Mouse (Mus musculus) heart, postnatal 36 days (tissue): ENCODE measurements around the gene Cd44. TPM values are rescaled to one million over a fixed set of nuclear protein-coding genes. Genes with fewer than 3 reads are reported as not detected.

Source experiments
- DNase-seq, 2 experiments: peaks; one replicate each; pipeline ENCODE4 v3.0.0; 2021 to 2022
- intact Hi-C: fragments of 180-260 bp; cut with DNase I; formaldehyde crosslinking; loops from one replicate; pipeline ENCODE4 v1.15.1; 2025
- total RNA-seq, 2 experiments: library from RNA; stranded (reverse); gene quantifications; 2 replicates each; pipeline ENCODE4 v1.2.3; 2021

Cd44 gene
- 10 to 100 TPM; 10.2 to 11.3 TPM for total RNA-seq

GRCm38 (mm10) chr2:102900875-102901827, at the start of gene Cd44:
TSS of gene Cd44 (minus strand) at chr2:102901665.
- intact Hi-C loops = no loop called here
- DNase-seq = peak; percentile 66 to 78

GRCm38 (mm10) chr2:102948481-102948857, 47.0 kb upstream of the Cd44 start:
- intact Hi-C loops = no loop called here
- DNase-seq = no peak

- DNase-seq = no peak
- intact Hi-C loops = no loop called here
Measured at GRCm38 (mm10) chr2:102947846-102948480, 46.5 kb upstream of the Cd44 start.

- DNase-seq = no peak
- intact Hi-C loops = no loop called here
Measured at GRCm38 (mm10) chr2:102945111-102945510, 43.6 kb upstream of the Cd44 start.

- DNase-seq = no peak
Measured at GRCm38 (mm10) chr2:102944415-102945012, 43.0 kb upstream of the Cd44 start.

GRCm38 (mm10) chr2:102943983-102944382, 42.5 kb upstream of the Cd44 start:
- peak in 1 of 2 experiments; percentile 17 for DNase-seq

More at GRCm38 (mm10) chr2:102944415-102945012, 43.0 kb upstream of the Cd44 start:
- intact Hi-C loops = no loop called here

GRCm38 (mm10) chr2:102942782-102943080, 41.3 kb upstream of the Cd44 start:
- DNase-seq = no peak
- intact Hi-C loops = no loop called here

More at GRCm38 (mm10) chr2:102943983-102944382, 42.5 kb upstream of the Cd44 start:
- intact Hi-C loops = no loop called here

- intact Hi-C loops = no loop called here
- no peak for DNase-seq
Measured at GRCm38 (mm10) chr2:102941937-102942781, 40.7 kb upstream of the Cd44 start.

- DNase-seq = no peak
- intact Hi-C loops = no loop called here
Measured at GRCm38 (mm10) chr2:102940813-102941361, 39.4 kb upstream of the Cd44 start.

- intact Hi-C loops = no loop called here
Measured at GRCm38 (mm10) chr2:102940158-102940557, 38.7 kb upstream of the Cd44 start.

GRCm38 (mm10) chr2:102936886-102937285, 35.4 kb upstream of the Cd44 start:
- intact Hi-C loops = no loop called here
- DNase-seq = peak in 1 of 2 experiments; percentile 26

More at GRCm38 (mm10) chr2:102940158-102940557, 38.7 kb upstream of the Cd44 start:
- no peak for DNase-seq

GRCm38 (mm10) chr2:102934834-102935233, 33.4 kb upstream of the Cd44 start:
- no peak for DNase-seq
- intact Hi-C loops = no loop called here

GRCm38 (mm10) chr2:102933787-102934186, 32.3 kb upstream of the Cd44 start:
- no peak for DNase-seq
- intact Hi-C loops = no loop called here

- intact Hi-C loops = no loop called here
- DNase-seq = no peak
Measured at GRCm38 (mm10) chr2:102933142-102933541, 31.7 kb upstream of the Cd44 start.

GRCm38 (mm10) chr2:102932667-102933066, 31.2 kb upstream of the Cd44 start:
- intact Hi-C loops = no loop called here
- DNase-seq = no peak

- intact Hi-C loops = no loop called here
- DNase-seq = no peak
Measured at GRCm38 (mm10) chr2:102928211-102928610, 26.7 kb upstream of the Cd44 start.

GRCm38 (mm10) chr2:102924480-102924879, 23.0 kb upstream of the Cd44 start:
- intact Hi-C loops = no loop called here
- DNase-seq = no peak

- intact Hi-C loops = no loop called here
- no peak for DNase-seq
Measured at GRCm38 (mm10) chr2:102923682-102924081, 22.2 kb upstream of the Cd44 start.

GRCm38 (mm10) chr2:102922066-102922465, 20.6 kb upstream of the Cd44 start:
- no peak for DNase-seq
- intact Hi-C loops = no loop called here

GRCm38 (mm10) chr2:102918301-102918700, 16.8 kb upstream of the Cd44 start:
- DNase-seq = no peak
- intact Hi-C loops = no loop called here
